Mouse (Mus musculus) G1E-ER4 (cell line): Measurements from ENCODE around the gene Palm2. TPM values are rescaled to one million over a fixed set of nuclear protein-coding genes. Genes with fewer than 3 reads are reported as not detected.

Experiments
- GATA1 ChIP-seq: IDR thresholded peaks from one replicate; pipeline ENCODE4 v1.8.0; 2012; ENCODE audit warnings: low read length, inconsistent platforms
- polyA plus RNA-seq: library from polyadenylated mRNA; stranded (reverse); fragments of >175 nt; gene quantifications from 2 replicates; pipeline ENCODE4 v1.2.3, GENCODE M21; 2012

Palm2 gene
- polyA plus RNA-seq, 1 experiment: not detected

DNA sequence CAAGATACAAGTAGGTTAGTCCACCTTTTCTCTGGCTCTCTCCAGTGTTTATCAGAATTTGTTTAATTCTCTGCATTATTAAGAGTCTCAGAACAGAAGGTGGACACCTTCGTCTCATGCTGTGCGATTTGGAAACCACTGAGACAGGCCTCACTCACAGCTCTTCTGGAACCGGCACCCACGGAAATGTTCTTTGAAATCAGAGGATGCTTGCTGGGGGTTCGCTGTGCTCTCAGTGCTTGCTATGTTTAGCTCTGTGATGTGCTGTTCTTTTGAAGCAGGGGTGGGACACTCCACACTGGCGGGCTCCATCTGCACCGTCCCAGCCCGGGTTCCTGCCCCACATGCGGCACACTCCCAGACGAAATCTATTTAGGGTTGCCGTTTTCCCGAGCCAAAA lies 222.3 kb downstream of the Palm2 start:
- TF ChIP-seq GATA1: no peak

GRCm38 (mm10) chr4:57656861-57657260 lies 222.8 kb downstream of the Palm2 start:
- TF ChIP-seq GATA1: no peak

DNA sequence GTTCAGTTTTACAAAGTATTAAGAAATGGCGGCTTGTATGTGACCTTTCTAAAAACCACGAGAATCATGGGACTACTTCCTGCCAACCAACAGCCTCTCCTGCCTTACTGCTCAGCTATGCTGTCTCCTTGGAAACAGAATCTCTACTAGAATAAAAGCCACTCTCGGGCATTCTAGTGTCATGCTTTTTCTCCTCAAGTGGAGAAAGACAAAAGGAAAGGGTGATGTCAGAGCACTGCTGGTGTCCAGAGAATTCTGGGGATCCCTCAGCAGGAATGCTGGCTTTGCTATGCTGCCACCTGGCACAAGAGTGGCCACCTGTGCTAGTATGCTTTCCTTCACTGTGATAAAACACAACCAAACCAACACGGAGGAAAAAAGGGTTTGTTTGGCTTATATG lies 226.4 kb downstream of the Palm2 start:
- no peak for TF ChIP-seq GATA1

DNA sequence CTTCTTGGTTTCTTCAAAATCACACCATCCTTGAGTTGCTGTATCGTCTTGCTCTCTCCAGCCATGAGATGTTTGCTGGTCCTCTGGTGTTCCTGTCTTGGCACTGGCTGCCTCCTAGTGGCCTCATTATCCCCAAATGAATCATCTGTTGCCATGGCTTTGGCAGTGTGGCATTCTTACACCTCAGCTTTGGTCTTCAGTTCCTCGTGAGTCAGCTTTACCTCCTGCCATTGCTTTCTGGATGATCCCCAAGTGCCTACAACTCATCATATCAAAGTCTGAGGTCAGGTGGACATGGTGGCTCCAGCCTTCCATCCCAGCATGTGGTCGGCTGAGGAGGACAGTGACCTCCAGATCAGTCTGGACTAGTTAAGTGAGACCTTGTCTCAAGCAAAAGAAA lies 232.1 kb downstream of the Palm2 start:
- no peak for TF ChIP-seq GATA1

GRCm38 (mm10) chr4:57670813-57671469 lies 236.9 kb downstream of the Palm2 start:
- TF ChIP-seq GATA1: no peak

- TF ChIP-seq GATA1: no peak
Measured at GRCm38 (mm10) chr4:57672541-57672940, 238.5 kb downstream of the Palm2 start.

GRCm38 (mm10) chr4:57672996-57673906 lies 239.2 kb downstream of the Palm2 start:
- no peak for TF ChIP-seq GATA1

DNA sequence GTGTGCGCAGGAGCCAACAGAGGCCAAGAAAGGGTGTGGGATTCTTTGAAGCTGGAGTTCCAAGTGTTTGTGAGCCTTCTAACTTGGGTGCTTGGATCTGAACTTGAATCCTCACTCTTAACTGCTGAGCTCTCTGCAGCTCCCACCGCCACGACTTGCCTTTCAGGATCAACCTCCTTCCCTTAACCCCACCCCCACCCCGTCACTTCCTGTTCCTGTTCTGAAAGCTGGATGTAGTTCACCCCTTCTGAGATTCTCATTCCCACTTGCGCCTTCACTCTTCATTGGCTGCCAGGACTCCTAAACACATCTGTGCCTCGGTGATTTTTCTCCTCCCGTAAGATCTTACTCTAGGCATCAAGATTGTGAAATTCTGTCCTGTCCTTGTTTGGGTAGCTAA lies 240.3 kb downstream of the Palm2 start:
- TF ChIP-seq GATA1: no peak

DNA sequence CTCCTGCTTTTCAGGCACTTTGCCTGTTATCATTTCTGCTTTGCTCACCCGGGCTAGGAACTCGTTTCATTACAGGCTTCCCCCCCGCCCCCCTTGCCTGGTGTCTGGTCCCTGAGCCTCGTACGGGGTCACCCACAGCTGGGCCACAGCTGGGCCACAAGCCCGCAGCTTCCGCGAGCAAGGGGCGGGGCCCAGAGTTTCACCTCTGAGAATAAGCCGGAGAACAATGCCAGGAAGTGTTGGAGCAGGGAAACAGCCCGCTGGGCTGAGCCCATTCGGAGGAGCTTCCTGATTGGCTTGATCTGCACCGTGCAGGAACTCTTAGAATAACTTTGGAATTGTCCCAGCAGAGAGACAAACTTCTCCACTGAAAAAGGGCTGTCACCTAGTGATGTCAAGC lies 241.3 kb downstream of the Palm2 start:
- TF ChIP-seq GATA1: no peak

DNA sequence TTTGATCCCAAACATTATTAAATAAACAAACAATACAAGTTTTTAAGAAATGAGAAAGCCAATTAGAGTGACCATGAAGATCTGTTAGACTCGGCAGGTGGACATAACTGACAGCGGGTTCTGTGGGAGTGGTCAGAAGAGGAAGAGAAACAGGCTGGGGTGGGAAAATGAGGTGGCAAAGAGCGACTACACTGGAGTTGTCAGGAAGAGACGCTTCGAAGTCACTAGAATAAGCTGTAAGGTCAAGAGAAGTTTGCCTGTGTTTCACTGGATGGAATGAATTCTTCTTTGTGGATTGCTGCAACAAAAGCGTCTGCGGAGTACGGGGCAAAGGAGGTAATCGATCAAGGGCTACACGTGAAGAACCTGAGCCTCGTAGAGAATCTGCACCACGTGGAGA lies 243.9 kb downstream of the Palm2 start:
- no peak for TF ChIP-seq GATA1

DNA sequence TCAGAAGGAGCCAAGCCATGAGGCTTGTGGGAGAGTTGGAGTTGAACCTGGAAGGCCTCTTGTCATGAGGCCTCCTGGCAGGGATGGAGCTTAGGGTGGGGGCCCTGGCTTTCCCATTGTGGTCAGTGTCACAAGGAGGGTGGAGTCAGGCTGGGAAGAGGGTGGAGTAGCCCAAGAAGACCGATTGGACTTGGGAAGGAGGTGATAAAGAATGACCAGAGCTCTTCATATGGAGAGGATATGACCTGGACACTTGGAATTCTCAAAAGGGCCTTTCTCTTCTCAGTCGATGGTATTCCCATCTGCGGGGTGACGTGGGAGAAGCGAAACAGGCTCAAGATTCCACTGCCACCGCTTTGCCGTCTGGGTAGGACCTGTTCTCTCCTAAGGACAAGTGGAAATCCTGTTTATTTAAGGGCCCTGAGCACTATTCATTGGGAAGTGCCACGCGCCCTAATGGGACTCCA lies 245.0 kb downstream of the Palm2 start:
- TF ChIP-seq GATA1: no peak

DNA sequence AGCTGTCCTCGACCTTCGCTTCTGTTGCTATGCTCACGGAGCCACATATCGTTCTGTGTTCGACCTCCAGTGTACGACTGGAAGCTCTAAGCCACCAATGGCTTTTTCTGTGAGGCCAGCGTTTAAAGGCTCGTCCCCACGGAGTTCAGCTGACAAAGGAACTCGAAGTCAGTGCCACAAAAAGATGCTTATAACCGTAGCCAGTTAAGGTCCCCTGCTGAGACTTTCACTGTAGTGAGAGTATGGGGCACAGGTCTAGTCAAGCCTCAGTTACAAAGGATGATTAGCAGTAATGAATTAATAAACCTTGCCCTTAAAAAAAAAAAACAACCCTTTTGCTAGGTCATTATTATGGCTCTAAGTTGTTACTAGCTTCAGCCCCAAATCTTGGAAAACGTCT lies 246.1 kb downstream of the Palm2 start:
- no peak for TF ChIP-seq GATA1

DNA sequence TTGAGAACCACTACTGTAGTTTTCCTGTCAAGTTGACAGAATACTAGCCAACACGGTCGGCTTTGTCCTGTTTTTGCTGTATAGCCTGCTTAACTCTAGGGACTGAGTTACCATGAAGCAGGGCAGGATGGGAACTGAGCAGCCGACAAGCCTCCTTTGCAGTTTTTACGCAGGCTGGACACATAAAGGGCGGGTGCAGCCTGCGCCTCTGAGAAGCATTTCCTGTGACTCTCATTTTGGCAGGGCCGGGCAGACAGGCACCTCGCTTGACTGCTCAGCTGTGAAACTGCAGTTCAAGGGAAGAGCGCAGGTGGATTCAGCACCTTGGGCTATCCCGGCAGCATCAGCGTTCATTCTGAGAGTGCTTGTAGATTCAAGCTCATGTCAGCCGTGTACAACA lies 247.5 kb downstream of the Palm2 start:
- TF ChIP-seq GATA1: no peak

- TF ChIP-seq GATA1: no peak
Measured at GRCm38 (mm10) chr4:57682341-57682740, 248.3 kb downstream of the Palm2 start.

GRCm38 (mm10) chr4:57682944-57683343 lies 248.9 kb downstream of the Palm2 start:
- no peak for TF ChIP-seq GATA1

- TF ChIP-seq GATA1: no peak
Measured at GRCm38 (mm10) chr4:57684676-57685215, 250.7 kb downstream of the Palm2 start.
